Mouse (Mus musculus) midbrain, embryonic 13.5 days (tissue): ENCODE results near the gene Magee1. TPM values are rescaled to one million over a fixed set of nuclear protein-coding genes. Genes with fewer than 3 reads are reported as not detected.

ENCODE experiments used
- ATAC-seq: fragments of 200-750 bp; cut with Nextera tagmentation; 2 replicates; pipeline ENCODE4 v1.8.0; 2017; ENCODE audit warnings: mild to moderate bottlenecking, moderate TSS enrichment, moderate library complexity
- H3K27ac ChIP-seq: fragments of 300-500 bp; sonication (generic); 2 replicates; pipeline ENCODE4 v1.5.1; 2015; ENCODE audit warnings: inconsistent platforms, mild to moderate bottlenecking, moderate library complexity
- H3K27me3 ChIP-seq: fragments of 300-500 bp; sonication (generic); 2 replicates; pipeline ENCODE4 v1.6.1; 2015; ENCODE audit warnings: mild to moderate bottlenecking, inconsistent platforms
- H3K36me3 ChIP-seq: fragments of 300-500 bp; sonication (generic); 2 replicates; pipeline ENCODE4 v1.6.1; 2015; ENCODE audit warnings: mild to moderate bottlenecking, inconsistent platforms
- H3K4me1 ChIP-seq: fragments of 300-500 bp; sonication (generic); replicated peaks from 2 replicates; pipeline ENCODE4 v1.6.1; 2015; ENCODE audit warnings: inconsistent platforms
- H3K4me2 ChIP-seq: fragments of 300-500 bp; sonication (generic); replicated peaks from 2 replicates; pipeline ENCODE4 v1.6.1; 2015; ENCODE audit warnings: moderate library complexity, mild to moderate bottlenecking, inconsistent platforms
- H3K4me3 ChIP-seq: fragments of 300-500 bp; sonication (generic); replicated peaks from 2 replicates; pipeline ENCODE4 v1.5.1; 2015; ENCODE audit warnings: mild to moderate bottlenecking, inconsistent platforms
- H3K9ac ChIP-seq: fragments of 300-500 bp; sonication (generic); replicated peaks from 2 replicates; pipeline ENCODE4 v1.6.1; 2015; ENCODE audit warnings: mild to moderate bottlenecking, inconsistent platforms
- H3K9me3 ChIP-seq: fragments of 300-500 bp; sonication (generic); 2 replicates; pipeline ENCODE4 v1.6.1; 2016; ENCODE audit warnings: mild to moderate bottlenecking, inconsistent platforms
- WGBS: fragments of 180-500 bp; shearing (Covaris S2); methylation state at CpG from one replicate; pipeline ENCODE4 v1.1.7; 2015; 5-methylcytosine and 5-hydroxymethylcytosine counted together
- polyA plus RNA-seq: library from polyadenylated mRNA; unstranded; fragments of >200 nt; fragmentation: Nextera tagmentation; extraction: Ambion mirVana; gene quantifications from 2 replicates; pipeline ENCODE4 v1.2.1, GENCODE M21; 2015

Magee1 gene
- polyA plus RNA-seq, 1 experiment from 2014 or later = 160 TPM

DNA sequence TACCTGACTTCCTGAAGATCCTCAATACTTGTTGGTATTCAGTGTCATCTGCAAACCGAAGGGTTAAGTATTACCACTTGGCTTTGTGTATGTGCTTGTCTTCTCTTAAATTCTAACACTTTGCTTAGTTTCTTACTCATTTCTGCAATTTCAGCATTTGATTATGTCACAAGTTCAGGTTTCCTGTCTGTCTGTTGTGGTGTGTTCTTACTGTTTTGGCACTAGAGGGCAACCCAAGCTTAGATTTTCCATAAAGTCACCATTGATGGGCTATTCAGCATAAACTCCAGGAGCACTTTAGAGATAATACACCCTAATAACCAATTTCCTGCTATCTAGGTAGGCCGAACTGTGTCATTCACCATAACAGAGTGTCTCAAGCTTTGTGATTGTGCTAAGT lies 47.0 kb downstream of the Magee1 start:
- Histone ChIP-seq H3K4me1 (no peaks in the 10 kb centered on the region), H3K27ac (no peak overlapping the region), H3K27me3 (peaks cover 51% of the 10 kb centered on the region), H3K36me3 (no peaks in the 10 kb centered on the region), H3K9ac (no peak overlapping the region), H3K4me3 (no peak overlapping the region), H3K9me3 (no peaks in the 10 kb centered on the region), H3K4me2 (no peak overlapping the region)
- 71% methylated on average over 2 of the region's 2 CpGs for WGBS
- ATAC-seq = no peak

Other genes starting within 250 kb of the Magee1 start
- gene Pbdc1, start 40.6 kb upstream of the Magee1 start, polyA plus RNA-seq = 41.7 and 44.2 TPM in 2 replicates